Mouse (Mus musculus): ENCODE results near the gene Fndc3b. TPM values are rescaled to one million over a fixed set of nuclear protein-coding genes. Genes with fewer than 3 reads are reported as not detected.

The Fndc3b gene
- polyA plus RNA-seq, 1 experiment, result 23.7 TPM

DNA sequence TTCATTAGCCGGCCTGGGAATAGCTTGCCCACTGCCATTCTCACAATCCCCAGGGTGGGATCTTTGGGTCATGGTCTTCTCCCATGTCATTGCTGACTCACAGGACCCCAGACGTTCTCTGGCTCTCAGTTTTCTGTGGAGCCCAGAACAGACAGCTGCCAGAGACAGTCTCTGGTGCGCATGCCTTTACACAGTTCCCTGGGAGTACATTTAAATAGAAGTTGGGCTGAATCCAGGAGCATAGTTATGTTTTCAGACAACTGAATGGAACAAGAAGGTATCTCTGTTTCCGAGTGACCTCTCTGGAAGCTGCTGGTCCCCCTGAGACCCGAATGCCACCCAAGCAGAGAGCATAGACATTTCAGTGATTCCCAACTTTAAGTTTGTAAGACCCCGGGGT is 221.6 kb downstream of the Fndc3b start:
- Histone ChIP-seq H3K4me3 (ENCODE audit: insufficient read depth, poor library complexity, severe bottlenecking) (no peak overlapping the region), H3ac (ENCODE audit: control insufficient read depth, insufficient read length, low read depth) (no peak overlapping the region), H3K27me3 (ENCODE audit: control insufficient read depth, insufficient read depth, insufficient read length) (no peaks in the 10 kb centered on the region), H3K36me3 (ENCODE audit: control insufficient read depth, insufficient read depth) (peaks cover 40% of the 10 kb centered on the region), H3K79me3 (ENCODE audit: low read depth) (no peaks in the 10 kb centered on the region), H3K79me2 (ENCODE audit: control insufficient read depth, insufficient read depth) (no peaks in the 10 kb centered on the region)
- no peak for TF ChIP-seq FOSL1 (IDR thresholded peaks at IDR 0.05; ENCODE audit: insufficient read depth, low read length, poor library complexity, severe bottlenecking)
- no peak for TF ChIP-seq MYOD1 (IDR thresholded peaks at IDR 0.05; ENCODE audit: control insufficient read depth, insufficient read length, low read depth)
- no peak for TF ChIP-seq USF1 (IDR thresholded peaks at IDR 0.05; ENCODE audit: low read depth)
- no peak for TF ChIP-seq MAX (IDR thresholded peaks at IDR 0.05)
- TF ChIP-seq CEBPB (IDR thresholded peaks at IDR 0.05; ENCODE audit: low read depth), result no peak
- no peak for TF ChIP-seq MYOG (IDR thresholded peaks at IDR 0.05; ENCODE audit: control insufficient read depth, extremely low read depth, insufficient read length)
- TF ChIP-seq CTCF (IDR thresholded peaks at IDR 0.05; ENCODE audit: control insufficient read depth, insufficient read depth, insufficient read length), result no peak

DNA sequence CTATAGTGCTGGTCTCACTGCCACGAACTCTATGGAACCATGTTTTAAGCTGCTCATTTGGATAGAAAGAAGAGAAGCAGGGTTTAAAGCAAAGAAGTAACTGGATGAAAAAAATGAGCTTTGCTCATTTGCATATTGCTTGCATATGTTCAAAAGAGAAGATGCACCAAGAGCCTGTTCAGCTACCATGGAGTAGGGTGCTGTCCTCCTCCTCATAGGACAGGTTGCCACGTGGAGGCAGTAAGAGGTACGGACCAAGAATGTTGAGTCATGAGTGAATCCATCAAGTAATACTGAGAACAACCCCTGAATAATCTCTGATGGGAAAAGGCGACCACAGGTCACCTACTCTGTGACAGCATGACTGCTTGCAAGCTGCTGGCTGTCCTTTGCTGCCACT is 226.0 kb downstream of the Fndc3b start:
- H3K79me3 ChIP-seq (ENCODE audit: low read depth), result no peaks in the 10 kb centered on the region
- H3ac ChIP-seq (ENCODE audit: control insufficient read depth, insufficient read length, low read depth), result no peak overlapping the region
- H3K4me3 ChIP-seq (ENCODE audit: insufficient read depth, poor library complexity, severe bottlenecking), result no peak overlapping the region
- no peaks in the 10 kb centered on the region for H3K27me3 ChIP-seq (ENCODE audit: control insufficient read depth, insufficient read depth, insufficient read length)
- H3K36me3 ChIP-seq (ENCODE audit: control insufficient read depth, insufficient read depth), result peaks cover 30% of the 10 kb centered on the region
- TF ChIP-seq MYOG (IDR thresholded peaks at IDR 0.05; ENCODE audit: control insufficient read depth, extremely low read depth, insufficient read length) (no peak), MYOD1 (IDR thresholded peaks at IDR 0.05; ENCODE audit: control insufficient read depth, insufficient read length, low read depth) (no peak), CTCF (IDR thresholded peaks at IDR 0.05; ENCODE audit: control insufficient read depth, insufficient read depth, insufficient read length) (no peak), CEBPB (IDR thresholded peaks at IDR 0.05; ENCODE audit: low read depth) (no peak), MAX (IDR thresholded peaks at IDR 0.05) (no peak), USF1 (IDR thresholded peaks at IDR 0.05; ENCODE audit: low read depth) (no peak), FOSL1 (IDR thresholded peaks at IDR 0.05; ENCODE audit: insufficient read depth, low read length, poor library complexity, severe bottlenecking) (no peak)
- no peaks in the 10 kb centered on the region for H3K79me2 ChIP-seq (ENCODE audit: control insufficient read depth, insufficient read depth)

DNA sequence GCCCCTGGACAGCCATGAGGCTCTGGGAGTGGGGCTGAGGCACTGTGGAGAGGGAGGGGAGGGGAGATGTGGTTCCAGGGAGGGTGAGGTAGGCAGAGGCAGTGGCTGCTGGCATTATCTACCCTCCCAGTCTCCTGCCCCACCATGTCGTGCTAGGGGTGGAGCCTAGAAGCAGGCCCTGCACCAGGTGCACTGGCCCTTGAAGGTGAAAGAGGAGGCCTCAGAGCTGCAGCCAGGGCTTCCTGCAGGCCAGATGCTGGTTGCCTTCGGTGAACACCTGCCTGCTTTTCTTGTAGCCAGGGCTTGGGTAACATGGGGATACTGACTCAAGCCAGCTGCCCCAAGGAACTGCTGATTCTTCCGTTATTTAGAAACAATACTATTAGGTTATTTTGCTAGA is 226.4 kb downstream of the Fndc3b start:
- no peak overlapping the region for H3ac ChIP-seq (ENCODE audit: control insufficient read depth, insufficient read length, low read depth)
- no peaks in the 10 kb centered on the region for H3K79me3 ChIP-seq (ENCODE audit: low read depth)
- no peak overlapping the region for H3K4me3 ChIP-seq (ENCODE audit: insufficient read depth, poor library complexity, severe bottlenecking)
- peaks cover 25% of the 10 kb centered on the region for H3K36me3 ChIP-seq (ENCODE audit: control insufficient read depth, insufficient read depth)
- H3K27me3 ChIP-seq (ENCODE audit: control insufficient read depth, insufficient read depth, insufficient read length), result no peaks in the 10 kb centered on the region
- no peaks in the 10 kb centered on the region for H3K79me2 ChIP-seq (ENCODE audit: control insufficient read depth, insufficient read depth)
- TF ChIP-seq MYOD1 (IDR thresholded peaks at IDR 0.05; ENCODE audit: control insufficient read depth, insufficient read length, low read depth), result no peak
- TF ChIP-seq CTCF (IDR thresholded peaks at IDR 0.05; ENCODE audit: control insufficient read depth, insufficient read depth, insufficient read length), result no peak
- no peak for TF ChIP-seq MAX (IDR thresholded peaks at IDR 0.05)
- no peak for TF ChIP-seq MYOG (IDR thresholded peaks at IDR 0.05; ENCODE audit: control insufficient read depth, extremely low read depth, insufficient read length)
- no peak for TF ChIP-seq FOSL1 (IDR thresholded peaks at IDR 0.05; ENCODE audit: insufficient read depth, low read length, poor library complexity, severe bottlenecking)
- no peak for TF ChIP-seq USF1 (IDR thresholded peaks at IDR 0.05; ENCODE audit: low read depth)
- no peak for TF ChIP-seq CEBPB (IDR thresholded peaks at IDR 0.05; ENCODE audit: low read depth)

GRCm38 (mm10) chr3:27483762-27484161 is 227.3 kb downstream of the Fndc3b start:
- Histone ChIP-seq H3K79me2 (ENCODE audit: control insufficient read depth, insufficient read depth) (no peaks in the 10 kb centered on the region), H3K36me3 (ENCODE audit: control insufficient read depth, insufficient read depth) (peaks cover 17% of the 10 kb centered on the region)

DNA sequence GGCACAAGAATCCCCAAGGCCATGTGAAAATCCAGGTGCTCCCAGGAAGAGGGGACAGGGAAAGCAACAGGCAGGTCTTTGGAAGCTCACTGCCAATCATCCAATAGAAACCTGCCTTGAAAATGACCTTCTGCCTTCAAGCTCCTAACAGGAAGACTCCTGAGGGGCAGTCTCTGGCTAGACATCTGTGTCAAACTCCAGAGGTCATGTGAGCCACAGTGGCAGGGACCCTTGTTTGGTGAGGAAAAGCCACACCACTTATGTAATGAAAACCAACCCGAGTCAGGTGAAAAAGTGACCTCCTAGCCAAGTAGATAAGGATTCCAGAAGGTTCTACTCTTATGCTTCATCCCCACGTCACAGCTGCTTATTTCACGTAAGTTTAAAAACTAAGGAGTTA is 227.8 kb downstream of the Fndc3b start:
- H3K4me3 ChIP-seq (ENCODE audit: insufficient read depth, poor library complexity, severe bottlenecking), result no peak overlapping the region
- peaks cover 16% of the 10 kb centered on the region for H3K36me3 ChIP-seq (ENCODE audit: control insufficient read depth, insufficient read depth)
- no peaks in the 10 kb centered on the region for H3K79me2 ChIP-seq (ENCODE audit: control insufficient read depth, insufficient read depth)
- H3K27me3 ChIP-seq (ENCODE audit: control insufficient read depth, insufficient read depth, insufficient read length), result no peaks in the 10 kb centered on the region
- no peaks in the 10 kb centered on the region for H3K79me3 ChIP-seq (ENCODE audit: low read depth)
- no peak overlapping the region for H3ac ChIP-seq (ENCODE audit: control insufficient read depth, insufficient read length, low read depth)
- TF ChIP-seq USF1 (IDR thresholded peaks at IDR 0.05; ENCODE audit: low read depth) (no peak), CTCF (IDR thresholded peaks at IDR 0.05; ENCODE audit: control insufficient read depth, insufficient read depth, insufficient read length) (no peak), MYOD1 (IDR thresholded peaks at IDR 0.05; ENCODE audit: control insufficient read depth, insufficient read length, low read depth) (no peak)

More at GRCm38 (mm10) chr3:27483762-27484161, 227.3 kb downstream of the Fndc3b start:
- no peaks in the 10 kb centered on the region for H3K79me3 ChIP-seq (ENCODE audit: low read depth)
- TF ChIP-seq MYOG (IDR thresholded peaks at IDR 0.05; ENCODE audit: control insufficient read depth, extremely low read depth, insufficient read length) (no peak), FOSL1 (IDR thresholded peaks at IDR 0.05; ENCODE audit: insufficient read depth, low read length, poor library complexity, severe bottlenecking) (no peak), CTCF (IDR thresholded peaks at IDR 0.05; ENCODE audit: control insufficient read depth, insufficient read depth, insufficient read length) (no peak), MAX (IDR thresholded peaks at IDR 0.05) (no peak), MYOD1 (IDR thresholded peaks at IDR 0.05; ENCODE audit: control insufficient read depth, insufficient read length, low read depth) (no peak), CEBPB (IDR thresholded peaks at IDR 0.05; ENCODE audit: low read depth) (no peak), USF1 (IDR thresholded peaks at IDR 0.05; ENCODE audit: low read depth) (no peak)
- no peaks in the 10 kb centered on the region for H3K27me3 ChIP-seq (ENCODE audit: control insufficient read depth, insufficient read depth, insufficient read length)
- no peak overlapping the region for H3K4me3 ChIP-seq (ENCODE audit: insufficient read depth, poor library complexity, severe bottlenecking)
- no peak overlapping the region for H3ac ChIP-seq (ENCODE audit: control insufficient read depth, insufficient read length, low read depth)

- TF ChIP-seq MAX (IDR thresholded peaks at IDR 0.05), result no peak
- no peak overlapping the region for H3ac ChIP-seq (ENCODE audit: control insufficient read depth, insufficient read length, low read depth)
Measured at GRCm38 (mm10) chr3:27481738-27482137, 229.4 kb downstream of the Fndc3b start.

More at GRCm38 (mm10) chr3:27481738-27482137, 229.4 kb downstream of the Fndc3b start:
- Histone ChIP-seq H3K27me3 (ENCODE audit: control insufficient read depth, insufficient read depth, insufficient read length) (no peaks in the 10 kb centered on the region), H3K36me3 (ENCODE audit: control insufficient read depth, insufficient read depth) (peaks cover 11% of the 10 kb centered on the region), H3K4me3 (ENCODE audit: insufficient read depth, poor library complexity, severe bottlenecking) (no peak overlapping the region), H3K79me3 (ENCODE audit: low read depth) (no peaks in the 10 kb centered on the region), H3K79me2 (ENCODE audit: control insufficient read depth, insufficient read depth) (no peaks in the 10 kb centered on the region)

All from C2C12 (cell line).